Mouse (Mus musculus) liver, embryonic 14.5 days (tissue): ENCODE measurements around the gene Pdpk1. TPM values are rescaled to one million over a fixed set of nuclear protein-coding genes. Genes with fewer than 3 reads are reported as not detected.

Source experiments
- ATAC-seq: fragments of 200-750 bp; cut with Nextera tagmentation; 2 replicates; pipeline ENCODE4 v1.8.0; 2017; ENCODE audit warnings: moderate number of reproducible peaks, mild to moderate bottlenecking, moderate library complexity; ENCODE audit not compliant: insufficient read depth
- DNase-seq, 3 experiments: peaks; one replicate each; pipeline ENCODE4 v3.0.0-alpha.2; 2012 to 2013; ENCODE audit warnings: low read depth in 3 of 3, low spot score in 3 of 3
- H3K27ac ChIP-seq: fragments of 300-500 bp; sonication (generic); 2 replicates; pipeline ENCODE4 v1.5.1; 2014; ENCODE audit warnings: moderate library complexity, mild to moderate bottlenecking, control low read depth, inconsistent platforms
- H3K27me3 ChIP-seq: fragments of 300-500 bp; sonication (generic); 2 replicates; pipeline ENCODE4 v1.6.1; 2014; ENCODE audit warnings: mild to moderate bottlenecking, low read length, moderate library complexity; ENCODE audit not compliant: control insufficient read depth, insufficient read depth
- H3K36me3 ChIP-seq: fragments of 300-500 bp; sonication (generic); replicated peaks from 2 replicates; pipeline ENCODE4 v1.6.1; 2014; ENCODE audit warnings: low read depth; ENCODE audit not compliant: control insufficient read depth, insufficient read depth
- H3K4me1 ChIP-seq, 2 experiments: fragments of 200-500 bp in 1 of 2; fragments of 300-500 bp in 1 of 2; sonication (generic) in 1 of 2; replicated peaks; 2 replicates each; pipeline ENCODE4 v1.6.1; 2012 to 2014; ENCODE audit warnings: antibody characterized with exemption in 1 of 2, inconsistent platforms in 1 of 2, low read length in 1 of 2; ENCODE audit not compliant: control insufficient read depth in 2 of 2, insufficient read depth in 2 of 2
- H3K4me2 ChIP-seq: fragments of 300-500 bp; sonication (generic); 2 replicates; pipeline ENCODE4 v1.6.1; 2014; ENCODE audit warnings: low read depth, mild to moderate bottlenecking, control low read depth, moderate library complexity
- H3K4me3 ChIP-seq, 2 experiments: fragments of 200-500 bp in 1 of 2; fragments of 300-500 bp in 1 of 2; sonication (generic) in 1 of 2; 2 replicates each; pipeline ENCODE4 v1.5.1; 2012 to 2014; ENCODE audit warnings: low read depth in 2 of 2, low read length in 2 of 2, mild to moderate bottlenecking in 2 of 2, control low read depth in 1 of 2, inconsistent platforms in 1 of 2, moderate library complexity in 1 of 2; ENCODE audit not compliant: insufficient read depth in 1 of 2
- H3K9ac ChIP-seq: fragments of 300-500 bp; sonication (generic); replicated peaks from 2 replicates; pipeline ENCODE4 v1.6.1; 2014; ENCODE audit warnings: mild to moderate bottlenecking, control low read depth, moderate library complexity
- H3K9me3 ChIP-seq: fragments of 300-500 bp; sonication (generic); 2 replicates; pipeline ENCODE4 v1.6.1; 2016; ENCODE audit warnings: low read length, mixed read lengths; ENCODE audit not compliant: control insufficient read depth
- CTCF ChIP-seq: IDR thresholded peaks from 2 replicates; pipeline ENCODE4 v1.5.1; 2016; ENCODE audit warnings: antibody characterized with exemption, low read depth, control low read depth
- EP300 ChIP-seq: IDR thresholded peaks from 2 replicates; pipeline ENCODE4 v1.6.1; 2016; ENCODE audit warnings: antibody characterized with exemption, low read depth
- WGBS: fragments of 180-500 bp; shearing (Covaris S2); extraction: QIAGEN DNeasy Blood & Tissue Kit; methylation state at CpG from one replicate; pipeline ENCODE4 v1.1.7; 2014; ENCODE audit not compliant: insufficient replicate concordance; 5-methylcytosine and 5-hydroxymethylcytosine counted together
- polyA plus RNA-seq, 2 experiments: library from polyadenylated mRNA; depleted of rRNA in 1 of 2; stranded (reverse) in 1 of 2; unstranded in 1 of 2; fragments of >200 nt; fragmentation: Nextera tagmentation in 1 of 2; extraction: Ambion mirVana in 1 of 2; gene quantifications; 2 replicates each; pipeline versions ENCODE4 v1.2.1 to v1.2.3; 2012 to 2014

Gene Pdpk1
- polyA plus RNA-seq, 2 experiments, result 9.7 to 24.5 TPM

DNA sequence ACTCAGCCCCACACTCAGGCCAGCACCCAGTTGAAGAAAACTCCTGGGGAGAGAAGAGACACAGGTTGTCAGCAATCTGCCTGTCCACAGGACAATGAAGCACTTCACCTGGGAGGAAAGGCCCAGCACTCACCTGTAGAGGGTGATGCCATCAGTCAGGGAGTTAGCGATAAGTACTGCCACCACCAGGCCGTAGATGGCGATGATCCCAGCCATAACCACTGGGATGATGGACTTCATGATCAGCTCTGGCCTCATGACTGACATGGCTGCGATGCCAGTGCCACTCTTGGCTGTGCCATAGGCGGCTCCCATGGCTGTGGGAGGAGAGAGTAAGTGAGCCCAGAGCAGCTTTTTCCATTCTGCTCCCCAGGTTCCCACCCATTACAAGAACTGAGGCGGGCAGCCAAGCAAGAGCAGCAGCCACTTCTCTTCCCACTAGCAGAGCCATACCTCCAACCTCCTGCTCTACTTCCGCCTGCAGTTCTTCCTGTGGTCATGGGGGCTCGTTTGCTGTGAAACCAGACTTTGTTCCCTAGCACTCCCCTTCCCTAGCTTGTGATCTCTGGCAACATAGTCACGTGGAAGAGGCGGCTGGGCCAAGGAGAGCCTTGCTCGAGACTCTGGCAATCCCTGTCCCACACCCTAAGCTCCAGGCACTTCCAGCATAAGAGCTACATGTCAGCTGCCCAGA lies 14.0 kb upstream of the Pdpk1 start:
- ATAC-seq, result no peak
- Histone ChIP-seq H3K27me3 (no peaks in the 10 kb centered on the region), H3K9me3 (no peaks in the 10 kb centered on the region), H3K9ac (no peak overlapping the region), H3K27ac (no peak overlapping the region), H3K4me2 (no peak overlapping the region), H3K4me3 (no peak overlapping the region), H3K4me1 (peaks cover 15 to 29% of the 10 kb centered on the region in 2 experiments), H3K36me3 (peaks cover 14% of the 10 kb centered on the region)
- WGBS, result 73% methylated on average over 11 of the region's 11 CpGs
- TF ChIP-seq EP300, result no peak
- TF ChIP-seq CTCF, result peak; percentile 30; the same call in 1 of the 2 replicates
- DNase-seq, result no peak

DNA sequence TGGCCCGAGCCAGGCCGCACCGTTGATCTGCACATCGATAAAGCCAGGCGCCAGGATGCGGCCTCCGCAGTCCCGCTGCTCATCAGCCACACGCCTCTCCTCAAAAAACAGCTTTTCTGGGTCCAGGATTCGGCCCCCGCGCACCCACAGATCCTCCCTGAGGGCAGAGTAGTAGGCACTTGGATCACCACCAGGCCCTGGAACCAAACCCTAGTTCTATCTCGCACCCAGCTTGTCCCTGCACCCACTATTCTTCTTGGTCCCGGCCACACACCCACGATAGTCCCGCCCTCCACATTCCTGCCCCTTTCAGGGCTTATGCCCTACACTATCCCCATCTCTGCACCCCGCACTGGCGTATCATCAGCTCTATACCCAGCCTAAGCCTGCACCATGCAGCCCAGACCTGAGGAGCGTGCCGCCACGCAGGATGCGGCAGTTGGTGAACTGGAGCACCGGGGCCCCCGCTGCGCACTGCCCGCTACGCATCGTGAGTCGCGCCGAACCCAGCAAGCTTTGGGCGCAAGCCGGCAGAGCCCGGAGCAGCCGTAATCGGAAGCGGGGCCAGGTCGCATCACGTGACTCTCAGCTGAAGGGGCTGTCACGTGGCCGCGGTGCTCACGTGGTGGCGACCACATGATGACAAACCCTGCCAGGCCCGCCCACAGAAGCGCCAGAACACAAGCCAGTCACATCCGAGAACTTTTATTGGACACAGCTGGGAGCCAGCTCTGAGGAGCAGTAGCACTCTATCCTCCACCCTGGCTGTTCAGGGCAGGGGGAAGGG lies 12.6 kb upstream of the Pdpk1 start, which contains the start of gene Amdhd2:
Gene Amdhd2 (minus strand): TSS at position 591 of the 787 bp plus-strand sequence.
- peaks cover 14% of the 10 kb centered on the region for H3K36me3 ChIP-seq
- peak within 1 kb of the TSS; percentile 95 for H3K4me2 ChIP-seq
- peak; percentile 92 to 94 (median 92) for DNase-seq
- ATAC-seq, result peak; percentile 86
- H3K27ac ChIP-seq, result peak within 1 kb of the TSS; percentile 87
- no peaks in the 10 kb centered on the region for H3K9me3 ChIP-seq
- peak within 1 kb of the TSS; percentile 61 to 88 for H3K4me3 ChIP-seq
- peaks cover 15 to 29% of the 10 kb centered on the region in 2 experiments for H3K4me1 ChIP-seq
- TF ChIP-seq CTCF, result no peak
- TF ChIP-seq EP300, result peak; percentile 43; the same call in 1 of the 2 replicates
- under 1% methylated on average over 47 of the region's 47 CpGs for WGBS
- H3K9ac ChIP-seq, result peak within 1 kb of the TSS; percentile 84
- H3K27me3 ChIP-seq, result no peaks in the 10 kb centered on the region

DNA sequence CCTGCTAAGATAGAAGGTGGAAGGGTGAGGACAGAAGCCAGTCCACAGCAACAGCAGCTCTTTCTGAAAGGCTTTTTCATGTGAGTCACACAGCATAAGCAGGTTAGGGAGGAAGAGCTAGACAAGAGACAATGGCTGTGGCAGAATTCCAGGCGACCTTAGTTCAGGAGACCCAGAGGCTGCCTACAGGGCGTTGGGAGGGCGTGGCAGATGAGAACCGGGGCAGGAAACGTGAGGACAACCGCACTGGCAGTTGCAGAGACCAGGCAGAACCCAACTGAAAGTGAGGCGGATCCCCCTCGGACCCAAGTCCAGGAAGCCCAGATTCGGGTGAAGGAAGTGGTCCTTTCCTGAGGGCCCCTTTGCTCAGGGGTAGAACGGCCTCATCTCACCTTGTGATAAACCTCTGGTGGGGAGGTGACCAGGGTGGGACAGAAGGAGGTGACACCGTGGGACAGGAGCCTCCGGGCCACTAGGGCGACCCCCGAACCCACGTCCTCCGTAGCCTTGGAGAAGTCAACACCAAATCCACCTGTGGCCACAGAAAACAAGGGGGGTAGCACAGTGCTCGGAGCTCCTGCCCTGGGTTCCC lies 12.0 kb upstream of the Pdpk1 start:
- H3K9ac ChIP-seq, result peak overlapping the region; percentile 84
- peak overlapping the region; percentile 87 for H3K27ac ChIP-seq
- peak overlapping the region; percentile 95 for H3K4me2 ChIP-seq
- peaks cover 8 to 23% of the 10 kb centered on the region in 2 experiments for H3K4me1 ChIP-seq
- H3K27me3 ChIP-seq, result no peaks in the 10 kb centered on the region
- H3K9me3 ChIP-seq, result no peaks in the 10 kb centered on the region
- ATAC-seq (0 out of 2 replicates have a peak, but pooled peaks have one; percentile 9), DNase-seq (no peak)
- peak overlapping the region; percentile 61 to 88 for H3K4me3 ChIP-seq
- H3K36me3 ChIP-seq, result peaks cover 11% of the 10 kb centered on the region
- 2% methylated on average over 17 of the region's 17 CpGs for WGBS
- no peak for TF ChIP-seq CTCF
- no peak for TF ChIP-seq EP300

DNA sequence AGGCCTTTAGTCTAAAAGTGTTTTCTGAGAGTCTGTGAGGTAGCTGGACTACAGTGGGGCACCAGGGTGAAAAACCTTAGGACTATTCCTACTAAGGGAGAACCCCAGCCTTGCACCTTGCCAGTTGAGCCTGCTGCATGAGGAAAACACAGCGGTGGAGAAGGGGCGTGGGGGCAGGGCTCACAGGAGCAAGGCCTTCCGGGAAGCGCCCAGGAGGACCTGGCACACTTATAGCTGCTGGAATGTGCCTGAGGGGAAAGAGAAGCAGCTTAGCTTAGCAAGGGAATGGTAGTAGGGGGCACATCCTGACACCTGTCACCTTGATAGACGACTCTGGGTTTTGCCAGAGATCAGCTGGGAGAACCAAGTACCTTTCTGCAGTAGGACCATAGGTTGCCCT lies 10.7 kb upstream of the Pdpk1 start:
- WGBS, result 72% methylated on average over 5 of the region's 5 CpGs
- H3K36me3 ChIP-seq, result peaks cover 2% of the 10 kb centered on the region
- H3K4me1 ChIP-seq, result peaks cover 6 to 15% of the 10 kb centered on the region in 2 experiments
- H3K27ac ChIP-seq, result no peak overlapping the region
- H3K9ac ChIP-seq, result no peak overlapping the region
- no peak overlapping the region for H3K4me3 ChIP-seq
- ATAC-seq (no peak), DNase-seq (no peak)
- TF ChIP-seq EP300 (no peak), CTCF (no peak)
- H3K27me3 ChIP-seq, result no peaks in the 10 kb centered on the region
- no peaks in the 10 kb centered on the region for H3K9me3 ChIP-seq
- no peak overlapping the region for H3K4me2 ChIP-seq
